Mouse (Mus musculus): ENCODE results near the gene Crabp1. TPM values are rescaled to one million over a fixed set of nuclear protein-coding genes. Genes with fewer than 3 reads are reported as not detected.
A peak's percentile ranks its signal among the peaks of the same experiment; 100 is the strongest.

Gene Crabp1
- polyA plus RNA-seq, 1 experiment from 2014 or later = 0.84 TPM

DNA sequence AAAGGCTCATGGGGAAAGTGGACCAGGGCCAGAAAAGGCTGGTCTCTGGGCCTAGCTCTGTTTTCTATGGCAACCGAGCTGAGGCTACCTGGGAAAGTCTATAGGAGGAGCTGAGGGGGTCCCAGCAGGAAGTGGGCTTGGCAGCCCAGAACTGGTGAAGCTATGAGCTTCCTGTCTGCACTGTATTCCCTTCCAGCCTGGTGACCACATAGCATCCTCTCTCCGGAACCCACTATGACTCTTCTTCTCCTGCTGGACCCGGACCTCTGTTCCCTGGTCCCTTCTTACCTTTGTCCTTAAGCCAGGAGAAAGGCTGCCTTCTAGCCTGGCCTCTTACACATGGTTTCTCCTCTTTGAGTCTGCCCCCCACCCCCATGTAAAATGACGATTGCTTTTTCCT, 20.7 kb upstream of the Crabp1 start:
- 36% methylated on average over 4 of the region's 4 CpGs for WGBS (ENCODE audit: insufficient replicate concordance)
- no peak overlapping the region for H3K4me2 ChIP-seq
- H3K4me1 ChIP-seq (replicated peaks) = no peaks in the 10 kb centered on the region
- no peaks in the 10 kb centered on the region for H3K27me3 ChIP-seq
- no peak overlapping the region for H3K4me3 ChIP-seq (replicated peaks)
- no peaks in the 10 kb centered on the region for H3K36me3 ChIP-seq (replicated peaks)
- no peaks in the 10 kb centered on the region for H3K9me3 ChIP-seq (replicated peaks)
- H3K9ac ChIP-seq = no peak overlapping the region
- no peak for ATAC-seq (ENCODE audit: insufficient read depth)
- H3K27ac ChIP-seq (replicated peaks) = no peak overlapping the region

DNA sequence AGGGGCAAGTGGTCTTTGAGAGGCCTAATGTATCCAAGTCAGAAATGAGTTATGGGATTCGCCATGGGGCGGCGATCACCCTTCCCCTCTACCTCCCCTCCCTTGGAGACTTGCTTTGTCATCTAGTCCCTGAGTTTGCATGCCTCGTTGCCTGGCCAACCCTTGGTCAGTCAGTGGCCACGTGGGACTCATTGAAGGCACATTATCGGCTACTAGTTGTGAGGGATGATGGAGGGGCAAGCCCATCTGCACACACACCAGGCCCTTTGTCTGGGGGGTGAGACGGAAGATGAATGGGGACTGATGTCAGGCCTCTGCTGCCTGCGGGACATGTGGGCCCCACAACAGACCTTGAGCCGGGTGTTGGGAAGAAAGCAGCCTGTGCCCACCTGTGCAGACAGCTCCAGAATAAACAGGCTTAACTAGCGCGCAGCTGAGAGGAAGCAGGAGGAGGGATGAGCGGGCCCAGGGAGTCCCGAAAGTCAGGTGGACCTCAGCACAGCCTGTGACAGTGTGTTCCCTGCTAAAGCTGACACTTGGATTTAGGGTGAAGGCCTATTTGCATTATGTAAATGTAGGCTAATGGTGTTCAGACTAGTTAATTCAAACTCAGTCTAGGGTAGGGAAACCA, 18.7 kb upstream of the Crabp1 start:
- ATAC-seq (ENCODE audit: insufficient read depth) = no peak
- no peaks in the 10 kb centered on the region for H3K36me3 ChIP-seq (replicated peaks)
- WGBS (ENCODE audit: insufficient replicate concordance) = 63% methylated on average over 13 of the region's 13 CpGs
- H3K9me3 ChIP-seq (replicated peaks) = no peaks in the 10 kb centered on the region
- no peak overlapping the region for H3K4me2 ChIP-seq
- no peak overlapping the region for H3K4me3 ChIP-seq (replicated peaks)
- no peak overlapping the region for H3K9ac ChIP-seq
- H3K27ac ChIP-seq (replicated peaks) = no peak overlapping the region
- no peaks in the 10 kb centered on the region for H3K4me1 ChIP-seq (replicated peaks)
- H3K27me3 ChIP-seq = no peaks in the 10 kb centered on the region

DNA sequence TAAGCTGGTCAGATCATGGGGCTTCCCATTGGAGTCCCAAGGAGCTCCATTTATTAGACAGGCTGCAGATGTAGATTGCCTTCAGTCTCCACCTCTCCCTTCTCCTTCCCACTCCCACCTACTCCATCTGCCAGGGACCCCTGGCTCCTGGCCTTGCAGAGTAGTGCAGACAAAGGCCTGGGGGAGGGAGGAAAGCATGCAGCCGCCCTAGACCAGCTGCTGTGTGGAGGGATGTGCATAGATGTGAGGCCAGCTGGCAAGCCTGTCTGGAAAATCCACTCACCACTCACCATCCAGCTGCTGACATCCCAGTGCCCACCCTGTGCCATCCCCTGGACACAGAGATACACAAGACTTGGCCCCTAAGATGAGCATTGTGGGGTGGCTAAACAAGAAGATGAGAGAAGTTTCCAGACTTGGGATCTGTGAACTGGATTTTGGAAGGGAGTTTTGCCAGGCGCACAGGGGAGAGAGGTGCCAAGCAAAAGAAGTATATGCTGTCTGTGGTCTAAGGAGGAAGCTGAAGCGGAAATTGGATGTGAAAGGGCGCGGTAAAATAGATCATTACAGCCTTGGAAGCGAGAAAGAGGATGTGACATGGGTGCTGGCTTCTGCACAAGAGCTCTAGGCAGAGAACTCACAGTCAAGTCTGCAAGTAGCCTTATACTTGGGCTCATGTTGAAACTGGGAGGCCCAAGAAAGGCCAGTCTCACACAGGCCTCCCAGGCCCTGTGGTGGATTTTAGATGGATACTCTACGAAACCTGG, 14.2 kb upstream of the Crabp1 start:
- Histone ChIP-seq H3K36me3 (replicated peaks) (no peaks in the 10 kb centered on the region), H3K4me3 (replicated peaks) (no peak overlapping the region), H3K4me2 (no peak overlapping the region), H3K9me3 (replicated peaks) (no peaks in the 10 kb centered on the region), H3K27ac (replicated peaks) (no peak overlapping the region), H3K9ac (no peak overlapping the region), H3K27me3 (peaks cover 10% of the 10 kb centered on the region; the same call in 1 of the 2 replicates), H3K4me1 (replicated peaks) (no peaks in the 10 kb centered on the region)
- no peak for ATAC-seq (ENCODE audit: insufficient read depth)
- WGBS (ENCODE audit: insufficient replicate concordance) = 46% methylated on average over 7 of the region's 7 CpGs

DNA sequence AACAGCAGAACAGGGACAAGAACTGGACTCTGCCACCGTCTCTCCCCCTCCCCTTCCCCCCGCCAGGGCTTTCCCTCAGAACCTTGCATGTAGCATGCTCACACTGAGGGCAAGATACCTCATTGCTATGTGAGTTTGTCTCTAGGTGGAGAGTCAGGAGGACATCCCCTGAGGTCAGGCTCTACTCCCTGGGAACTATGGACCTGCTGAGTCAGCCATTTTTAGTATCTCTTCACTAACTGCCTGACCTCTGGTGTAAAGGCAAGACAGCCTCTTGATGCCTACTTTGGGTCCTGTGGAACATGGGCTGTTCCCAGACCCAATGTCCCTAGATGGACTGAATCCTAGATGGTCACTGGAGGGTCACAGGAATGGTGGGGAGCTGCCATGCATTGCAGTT, 12.9 kb upstream of the Crabp1 start:
- Histone ChIP-seq H3K9me3 (replicated peaks) (no peaks in the 10 kb centered on the region), H3K9ac (no peak overlapping the region), H3K4me1 (replicated peaks) (no peaks in the 10 kb centered on the region), H3K27me3 (peaks cover 10% of the 10 kb centered on the region; the same call in 1 of the 2 replicates), H3K27ac (replicated peaks) (no peak overlapping the region), H3K4me2 (no peak overlapping the region), H3K36me3 (replicated peaks) (no peaks in the 10 kb centered on the region), H3K4me3 (replicated peaks) (no peak overlapping the region)
- no peak for ATAC-seq (ENCODE audit: insufficient read depth)
- WGBS (ENCODE audit: insufficient replicate concordance) = 62% methylated on average over 2 of the region's 2 CpGs

DNA sequence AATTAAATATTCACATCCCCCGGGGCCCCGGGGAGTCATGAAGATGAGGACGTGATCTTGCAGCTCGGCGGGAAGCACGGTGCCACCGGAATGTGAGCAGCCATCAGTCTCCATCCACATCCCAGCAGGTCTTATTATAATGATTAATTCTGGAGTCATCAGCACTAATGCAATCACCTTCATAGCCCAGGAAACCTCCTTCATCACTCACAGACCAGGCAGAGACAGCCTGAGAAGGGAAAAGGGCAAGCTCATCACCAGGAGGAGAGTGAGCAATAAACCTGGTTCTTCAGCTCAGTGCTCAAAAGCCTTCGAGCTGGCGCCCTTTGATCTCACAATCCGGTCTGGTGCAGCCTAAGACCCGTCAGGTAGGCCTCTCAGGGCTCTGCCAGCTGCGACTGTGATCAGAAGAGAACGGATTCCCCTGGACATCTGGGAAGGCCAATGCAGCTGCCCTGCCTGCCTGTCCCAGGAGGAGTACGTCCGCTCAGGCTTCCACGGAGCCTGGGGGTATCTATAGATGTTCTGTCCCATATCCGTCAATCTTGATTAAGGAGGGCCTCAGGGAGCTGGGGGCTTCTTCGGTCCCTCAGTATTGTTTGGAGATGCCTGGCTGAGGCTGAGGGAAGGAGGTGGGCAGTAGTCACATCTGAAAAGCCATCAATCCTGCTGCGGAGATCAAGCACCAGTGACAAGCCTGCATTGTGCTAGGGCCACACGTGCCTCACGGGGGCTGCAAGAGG, 12.2 kb upstream of the Crabp1 start:
- H3K27me3 ChIP-seq = peaks cover 10% of the 10 kb centered on the region; the same call in 1 of the 2 replicates
- WGBS (ENCODE audit: insufficient replicate concordance) = 47% methylated on average over 21 of the region's 21 CpGs
- no peak for ATAC-seq (ENCODE audit: insufficient read depth)
- H3K4me3 ChIP-seq (replicated peaks) = no peak overlapping the region
- H3K9ac ChIP-seq = no peak overlapping the region
- H3K27ac ChIP-seq (replicated peaks) = no peak overlapping the region
- no peaks in the 10 kb centered on the region for H3K36me3 ChIP-seq (replicated peaks)
- no peaks in the 10 kb centered on the region for H3K4me1 ChIP-seq (replicated peaks)
- no peaks in the 10 kb centered on the region for H3K9me3 ChIP-seq (replicated peaks)
- H3K4me2 ChIP-seq = no peak overlapping the region

DNA sequence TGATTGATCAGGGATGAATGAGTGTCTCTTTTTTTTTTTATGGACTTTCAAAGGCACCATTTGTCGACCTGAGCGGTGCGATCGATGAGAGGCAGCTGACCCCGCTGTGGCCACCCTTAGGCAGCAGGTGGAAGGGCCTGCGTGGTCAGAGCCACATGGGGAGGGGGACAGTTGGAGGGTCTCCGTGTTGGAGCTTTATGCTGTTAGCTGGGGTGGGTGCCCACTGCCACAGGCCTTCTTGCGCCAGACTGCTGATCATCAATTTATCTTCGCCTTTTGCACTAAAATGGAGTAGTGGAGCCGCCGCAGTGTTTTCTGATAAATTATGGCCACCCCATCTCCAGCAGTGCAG, 11.6 kb upstream of the Crabp1 start:
- Histone ChIP-seq H3K4me1 (replicated peaks) (no peaks in the 10 kb centered on the region), H3K4me2 (no peak overlapping the region), H3K27ac (replicated peaks) (no peak overlapping the region), H3K9me3 (replicated peaks) (no peaks in the 10 kb centered on the region), H3K9ac (no peak overlapping the region), H3K27me3 (peaks cover 10% of the 10 kb centered on the region; the same call in 1 of the 2 replicates), H3K4me3 (replicated peaks) (no peak overlapping the region), H3K36me3 (replicated peaks) (no peaks in the 10 kb centered on the region)
- ATAC-seq (ENCODE audit: insufficient read depth) = no peak
- WGBS (ENCODE audit: insufficient replicate concordance) = 56% methylated on average over 11 of the region's 11 CpGs

DNA sequence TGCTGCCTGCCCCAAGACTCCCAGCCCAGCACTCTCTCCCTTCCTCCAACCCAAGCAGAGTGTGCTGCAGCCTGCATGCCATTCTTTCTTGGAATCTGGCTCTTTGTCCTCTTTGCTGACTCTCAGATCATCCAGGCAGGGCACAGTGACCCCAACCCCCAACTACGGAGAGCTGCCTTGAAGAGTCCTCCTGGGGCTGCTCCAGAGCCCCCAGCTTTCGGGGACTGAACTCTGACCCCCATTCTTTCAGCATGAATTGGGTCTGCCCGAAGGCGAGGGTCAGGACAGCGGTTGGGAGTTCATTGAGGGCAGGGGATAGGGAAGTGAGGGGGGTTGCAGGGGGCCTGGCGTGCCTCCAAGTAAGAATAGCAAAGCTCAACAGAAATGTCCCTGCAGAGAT, 5.0 kb upstream of the Crabp1 start:
- H3K4me1 ChIP-seq (replicated peaks) = no peaks in the 10 kb centered on the region
- 43% methylated on average over 6 of the region's 6 CpGs for WGBS (ENCODE audit: insufficient replicate concordance)
- H3K4me3 ChIP-seq (replicated peaks) = no peak overlapping the region
- no peaks in the 10 kb centered on the region for H3K9me3 ChIP-seq (replicated peaks)
- no peak overlapping the region for H3K9ac ChIP-seq
- no peak overlapping the region for H3K27ac ChIP-seq (replicated peaks)
- ATAC-seq (ENCODE audit: insufficient read depth) = no peak
- peaks cover 33% of the 10 kb centered on the region for H3K27me3 ChIP-seq
- no peaks in the 10 kb centered on the region for H3K36me3 ChIP-seq (replicated peaks)
- no peak overlapping the region for H3K4me2 ChIP-seq

DNA sequence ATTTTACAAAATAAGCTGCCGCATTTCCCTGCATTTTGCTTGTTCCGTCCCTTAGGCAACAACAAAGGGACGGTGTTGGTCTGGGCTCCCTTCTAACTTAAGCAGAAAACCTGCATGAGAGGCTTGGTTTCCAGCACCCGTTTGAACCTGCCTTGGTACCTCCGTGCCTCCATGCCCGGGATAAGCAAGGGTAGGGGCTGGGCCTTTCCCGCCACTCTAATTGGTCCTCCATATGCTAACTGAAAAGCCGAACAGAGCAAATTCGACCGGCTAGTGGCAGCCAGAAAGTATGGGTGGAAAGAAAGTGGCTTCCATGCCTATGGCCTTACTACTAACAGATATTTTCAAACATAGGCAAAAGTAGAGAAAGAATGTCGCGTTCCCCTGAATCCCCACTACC, 457 bp upstream of the Crabp1 start:
- Histone ChIP-seq H3K4me3 (replicated peaks) (no peak overlapping the region), H3K36me3 (replicated peaks) (no peaks in the 10 kb centered on the region), H3K9me3 (replicated peaks) (no peaks in the 10 kb centered on the region), H3K4me2 (no peak overlapping the region), H3K27me3 (peaks cover 78% of the 10 kb centered on the region), H3K27ac (replicated peaks) (no peak overlapping the region), H3K4me1 (replicated peaks) (no peaks in the 10 kb centered on the region), H3K9ac (no peak overlapping the region)
- ATAC-seq (ENCODE audit: insufficient read depth) = no peak
- 14% methylated on average over 12 of the region's 12 CpGs for WGBS (ENCODE audit: insufficient replicate concordance)

DNA sequence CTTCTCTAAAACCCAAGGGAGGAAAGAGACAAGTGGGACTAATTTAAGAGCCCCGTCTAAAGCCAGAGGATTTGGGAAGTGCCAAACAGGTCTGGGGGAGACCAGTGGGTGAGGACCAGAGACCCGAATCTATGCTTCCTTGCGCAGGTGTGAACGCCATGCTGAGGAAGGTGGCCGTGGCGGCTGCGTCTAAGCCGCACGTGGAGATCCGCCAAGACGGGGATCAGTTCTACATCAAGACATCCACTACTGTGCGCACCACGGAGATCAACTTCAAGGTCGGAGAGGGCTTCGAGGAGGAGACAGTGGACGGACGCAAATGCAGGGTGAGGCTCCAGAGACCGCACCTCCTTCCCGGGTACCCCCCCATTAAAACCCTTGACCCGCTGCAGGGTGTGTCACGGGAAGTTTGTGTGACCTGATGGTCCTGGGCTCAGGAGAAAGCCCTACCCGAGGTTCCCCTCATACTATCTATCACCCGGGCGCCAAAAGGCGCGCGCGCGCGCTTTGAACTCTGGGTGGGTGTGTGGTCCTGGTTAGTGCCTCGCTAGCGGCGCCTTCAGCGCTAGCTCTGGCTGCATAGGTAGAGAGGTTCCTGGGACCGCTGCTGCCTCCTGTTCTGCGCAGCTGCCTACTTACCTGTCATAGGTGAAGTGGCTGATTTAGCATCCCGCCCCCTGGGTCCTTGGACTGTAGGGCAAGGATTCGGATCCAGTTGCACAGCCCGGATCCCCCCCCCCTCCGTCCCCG, 963 bp downstream of the Crabp1 start:
- 2% methylated on average over 41 of the region's 41 CpGs for WGBS (ENCODE audit: insufficient replicate concordance)
- no peak overlapping the region for H3K9ac ChIP-seq

DNA sequence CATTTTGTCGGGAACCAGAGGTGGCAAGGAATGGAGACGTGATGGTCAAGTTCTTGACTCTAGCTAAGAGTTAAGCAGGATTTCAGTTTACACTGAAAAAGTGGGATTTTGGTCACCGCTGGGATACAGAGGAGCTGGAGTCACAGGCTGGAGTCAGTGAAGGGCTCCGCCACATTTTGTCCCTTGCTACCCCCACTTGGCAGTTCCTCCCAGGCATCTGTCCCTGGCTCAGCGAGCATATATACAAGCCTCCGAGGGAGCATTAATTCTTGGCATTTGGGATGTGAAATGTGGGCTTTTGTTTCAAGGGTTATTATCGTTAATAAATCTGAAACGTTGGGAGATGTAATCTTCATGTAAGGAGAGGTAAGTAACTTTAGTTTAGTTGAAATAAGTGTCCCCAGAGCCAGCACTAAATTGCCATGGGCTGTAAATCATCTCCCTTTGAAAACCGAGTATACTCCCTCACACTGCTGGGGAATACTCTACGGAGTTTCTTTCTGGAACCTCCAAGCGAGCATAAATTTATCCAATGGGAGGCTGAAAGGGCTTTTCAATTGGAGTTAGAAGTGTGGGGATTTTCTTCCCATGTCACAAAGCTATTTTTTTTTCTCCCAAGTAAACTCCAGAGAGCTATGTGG, 5.7 kb downstream of the Crabp1 start:
- Histone ChIP-seq H3K36me3 (replicated peaks) (no peaks in the 10 kb centered on the region), H3K4me2 (no peak overlapping the region), H3K27me3 (peaks cover 62% of the 10 kb centered on the region), H3K27ac (replicated peaks) (no peak overlapping the region), H3K4me3 (replicated peaks) (no peak overlapping the region), H3K9ac (no peak overlapping the region), H3K9me3 (replicated peaks) (no peaks in the 10 kb centered on the region), H3K4me1 (replicated peaks) (no peaks in the 10 kb centered on the region)
- no peak for ATAC-seq (ENCODE audit: insufficient read depth)
- WGBS (ENCODE audit: insufficient replicate concordance) = 48% methylated on average over 11 of the region's 11 CpGs

More for the DNA sequence above, 963 bp downstream of the Crabp1 start:
- Histone ChIP-seq H3K27ac (replicated peaks) (no peak overlapping the region), H3K4me3 (replicated peaks) (no peak overlapping the region), H3K4me2 (peak overlapping the region; percentile 13; the same call in 1 of the 2 replicates), H3K4me1 (replicated peaks) (no peaks in the 10 kb centered on the region), H3K36me3 (replicated peaks) (no peaks in the 10 kb centered on the region), H3K9me3 (replicated peaks) (no peaks in the 10 kb centered on the region), H3K27me3 (peaks cover 93% of the 10 kb centered on the region)
- ATAC-seq (ENCODE audit: insufficient read depth) = no peak

All from liver, embryonic 15.5 days (tissue).